Mouse (Mus musculus): ENCODE results near the gene Mbd6. TPM values are rescaled to one million over a fixed set of nuclear protein-coding genes. Genes with fewer than 3 reads are reported as not detected.

The Mbd6 gene
- polyA plus RNA-seq, 2 experiments from 2014 or later, result 4.0 to 14.7 TPM

DNA sequence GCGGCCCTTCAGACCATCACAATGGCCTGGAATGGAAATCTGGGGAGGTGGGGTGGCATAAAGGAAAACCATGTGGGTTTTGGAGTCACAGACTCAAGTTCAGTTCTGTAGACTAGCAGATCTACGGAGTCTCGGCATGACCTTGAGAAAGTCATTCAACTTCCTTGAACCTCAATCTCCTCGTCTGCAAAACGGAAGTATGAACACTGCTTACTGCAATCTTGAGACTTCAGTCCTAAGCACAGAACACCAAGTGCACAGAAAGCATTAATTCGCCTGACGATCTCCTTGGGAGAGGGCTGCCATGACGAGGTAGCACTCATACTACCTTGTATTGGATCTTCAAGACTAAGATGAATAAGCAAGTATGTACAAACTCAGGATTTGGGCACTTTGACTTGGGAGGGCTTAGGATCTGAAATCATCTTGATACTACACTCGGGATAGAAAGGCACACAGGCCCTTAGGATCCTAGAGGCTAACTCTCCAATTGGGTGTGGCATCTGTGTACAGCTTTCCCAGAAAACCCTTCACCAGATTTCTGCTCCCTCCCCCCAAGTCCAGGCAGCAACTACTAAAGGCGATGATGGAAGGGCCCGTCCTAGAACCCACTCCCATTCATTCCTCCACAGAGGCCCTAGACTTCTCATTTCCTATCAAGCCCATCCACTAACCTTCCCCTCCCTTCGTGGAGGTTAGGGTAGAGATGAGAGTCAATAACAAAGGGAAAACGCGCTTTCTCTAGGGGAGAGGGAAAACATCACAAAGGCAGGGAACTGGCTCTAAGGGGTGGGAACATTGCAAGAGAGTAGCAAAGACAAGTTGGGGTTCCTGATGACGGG is 26.9 kb downstream of the Mbd6 start:
- ATAC-seq, result no peak

DNA sequence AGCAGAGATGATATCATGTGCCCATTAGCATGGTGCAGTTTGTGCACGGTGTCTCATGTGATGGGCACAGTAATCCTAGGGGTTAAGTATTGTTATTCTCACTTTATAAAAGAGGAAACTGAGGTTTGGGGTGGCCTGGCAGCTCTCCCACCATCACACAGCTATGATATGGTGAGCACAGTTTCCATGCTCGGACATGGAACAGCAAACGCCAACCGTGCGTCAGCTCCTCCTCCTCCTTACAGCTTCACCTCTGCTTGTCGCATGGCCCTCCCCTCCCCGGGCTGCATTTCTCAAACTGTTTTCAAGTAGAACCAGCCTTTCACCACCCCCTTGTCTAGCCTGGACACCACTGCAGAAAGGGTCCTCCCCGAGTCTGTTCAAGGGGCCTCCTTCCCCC is 30.3 kb downstream of the Mbd6 start:
- ATAC-seq, result no peak

DNA sequence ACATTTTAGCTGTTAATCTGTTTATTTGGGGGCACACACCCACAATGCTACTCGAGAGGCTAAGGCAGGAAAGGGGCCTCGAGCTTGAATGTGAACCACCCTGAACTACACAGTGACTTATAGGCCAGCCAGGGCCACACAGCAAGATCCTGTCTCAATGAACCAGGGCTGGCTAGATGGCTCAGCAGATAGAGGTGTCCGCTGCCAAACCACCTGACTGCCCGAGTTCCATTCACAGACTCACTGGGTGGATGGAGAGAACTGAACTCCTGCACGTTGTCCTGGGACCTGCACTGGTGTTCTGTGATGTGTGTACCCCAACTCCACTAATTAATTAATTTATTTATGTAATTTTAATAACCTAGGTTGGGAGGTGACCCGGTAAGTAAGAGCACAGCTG is 31.0 kb downstream of the Mbd6 start:
- no peak for ATAC-seq

DNA sequence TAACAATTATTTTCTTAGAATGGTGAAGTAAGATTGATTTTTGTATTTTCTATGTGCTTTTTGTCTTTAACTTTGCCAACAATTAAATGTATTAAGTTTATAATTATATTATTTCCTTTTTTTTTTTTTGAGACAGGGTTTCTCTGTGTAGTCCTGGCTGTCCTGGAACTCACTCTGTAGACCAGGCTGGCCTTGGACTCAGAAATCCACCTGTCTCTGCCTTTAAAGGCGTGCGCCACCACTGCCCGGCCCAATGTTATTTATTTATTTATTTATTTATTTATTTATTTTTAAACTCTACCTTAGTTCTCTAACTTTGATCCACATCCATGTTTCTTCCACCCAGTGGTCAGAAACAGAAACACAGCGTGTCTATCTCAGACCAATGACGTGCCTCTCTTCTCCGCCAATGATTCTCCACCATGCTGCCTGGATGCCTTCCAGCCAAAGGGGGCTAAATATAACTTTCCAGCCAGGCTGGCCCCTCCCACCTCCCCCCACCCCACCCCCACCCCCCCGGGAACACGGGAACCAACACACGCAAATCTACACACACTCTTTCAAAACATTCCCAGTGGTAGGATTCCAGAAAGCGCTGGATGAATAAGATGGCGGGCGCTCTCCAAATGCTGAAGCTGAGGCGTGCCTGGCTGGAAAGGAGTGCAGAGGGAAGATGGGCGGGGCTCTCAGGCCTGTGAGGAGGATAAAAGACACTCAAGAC is 33.0 kb downstream of the Mbd6 start:
- ATAC-seq, result no peak

DNA sequence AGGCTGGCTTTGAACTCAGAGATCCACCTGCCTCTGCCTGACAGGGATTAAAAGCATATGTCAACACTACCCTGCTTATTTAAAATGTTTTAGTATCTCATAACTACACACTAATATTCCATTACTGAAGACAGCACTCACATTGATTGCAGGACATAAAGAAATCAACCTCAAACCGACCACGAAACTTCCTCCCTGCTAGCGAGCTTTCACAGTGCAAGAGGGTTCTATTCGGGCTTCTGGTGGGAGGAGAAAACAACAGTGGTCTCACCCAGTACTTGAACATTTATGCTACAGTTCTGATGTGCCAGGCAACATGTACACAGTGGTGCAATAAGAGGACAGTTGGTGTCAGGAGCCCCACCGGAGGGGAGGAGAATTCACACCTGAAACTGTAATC is 38.0 kb downstream of the Mbd6 start:
- ATAC-seq, result no peak

DNA sequence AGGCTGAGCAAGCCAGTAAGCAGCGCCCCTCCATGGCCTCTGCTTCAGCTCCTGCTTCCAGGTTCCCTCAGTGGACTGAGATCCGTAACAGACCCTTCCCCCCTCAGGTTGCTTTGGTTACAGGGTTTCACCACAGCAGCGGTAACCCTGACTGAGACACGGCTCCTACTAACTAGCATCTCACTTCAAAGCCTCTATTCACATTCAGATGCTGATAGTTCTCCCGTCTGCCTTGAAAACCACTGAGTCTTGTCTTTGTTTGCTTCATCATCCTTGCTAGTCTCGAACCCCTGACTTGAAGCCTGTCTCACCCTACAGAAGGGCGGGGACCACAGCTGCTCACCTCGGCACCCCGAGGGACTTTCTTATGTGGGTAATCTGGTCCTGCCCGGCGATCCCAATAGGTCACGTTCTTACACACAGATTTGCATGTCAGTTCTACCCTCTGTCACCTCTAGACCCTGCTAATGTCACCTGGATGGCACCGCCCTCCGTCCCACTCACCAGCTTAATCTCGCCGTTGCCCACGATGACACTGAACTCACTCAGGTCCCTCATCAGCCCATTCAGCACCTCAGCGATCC is 50.5 kb downstream of the Mbd6 start:
- ATAC-seq, result no peak

DNA sequence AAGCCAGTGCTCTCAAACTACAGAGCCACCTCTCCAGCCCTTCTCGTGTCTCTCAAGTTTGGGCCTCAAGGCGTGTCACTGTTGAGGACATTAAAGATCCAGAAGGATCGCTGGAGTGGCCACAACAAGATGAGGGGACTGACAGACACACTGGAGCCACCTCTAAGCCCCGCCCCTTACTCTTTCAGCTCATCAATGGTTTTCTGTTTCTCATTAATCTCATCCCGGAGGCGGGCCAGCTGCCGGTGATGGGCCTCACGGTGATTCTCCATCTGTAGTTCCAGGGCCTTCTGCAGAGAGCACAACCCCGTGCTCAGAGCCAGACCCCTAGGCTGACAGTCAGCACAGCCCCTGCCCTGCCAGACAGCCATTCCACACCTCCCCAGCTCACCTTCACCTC is 52.3 kb downstream of the Mbd6 start:
- ATAC-seq, result no peak

DNA sequence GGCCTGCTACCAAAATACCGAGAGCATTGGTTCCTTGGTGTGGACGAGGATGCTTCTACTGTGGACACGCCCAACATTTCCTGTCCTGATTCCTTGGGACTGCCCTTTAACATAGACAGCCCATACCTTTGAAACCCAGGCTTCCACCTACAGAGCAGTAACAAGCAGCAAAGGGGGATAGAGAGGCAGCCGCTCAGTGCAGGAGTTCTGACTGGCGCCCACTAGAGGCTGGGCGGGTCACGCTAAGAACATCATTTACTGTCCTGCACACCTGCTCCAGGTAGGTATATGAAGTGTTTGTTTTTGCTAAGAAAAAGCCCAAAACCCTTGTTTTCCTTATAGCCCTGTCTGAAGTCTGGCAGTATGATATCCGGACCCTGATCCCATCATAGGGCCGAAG is 55.7 kb downstream of the Mbd6 start:
- ATAC-seq, result no peak

Other genes with a start within 250 kb of the Mbd6 start
- 10 to 100 TPM; 29.9 to 30.2 TPM for gene Mettl1, start 247.6 kb downstream of the Mbd6 start, polyA plus RNA-seq (2017; shearing (Covaris generic))
- gene Eef1akmt3, start 247.5 kb downstream of the Mbd6 start, polyA plus RNA-seq (2017; shearing (Covaris generic)), result under 1 TPM in 1 of 2 experiments, not detected in 1; 0.38 TPM
- gene Cyp27b1, start 240.8 kb downstream of the Mbd6 start, polyA plus RNA-seq (2017; shearing (Covaris generic)), result under 1 TPM in 1 of 2 experiments, not detected in 1; 0.27 TPM
- under 1 TPM; 0.19 to 0.73 TPM for gene March9, start 228.8 kb downstream of the Mbd6 start, polyA plus RNA-seq (2017; shearing (Covaris generic))
- 100 to 1,000 TPM; 294 to 347 TPM for gene Cdk4, start 225.5 kb downstream of the Mbd6 start, polyA plus RNA-seq (2017; shearing (Covaris generic))
- 100 to 1,000 TPM in 1 of 2 experiments, 10 to 100 TPM in 1; 87.4 to 109 TPM for gene Tspan31, start 218.8 kb downstream of the Mbd6 start, polyA plus RNA-seq (2017; shearing (Covaris generic))
- gene Agap2, start 213.7 kb downstream of the Mbd6 start, polyA plus RNA-seq (2017; shearing (Covaris generic)), result 10 to 100 TPM; 29.8 to 34.6 TPM
- 100 to 1,000 TPM in 1 of 2 experiments, 10 to 100 TPM in 1; 78.1 to 142 TPM for gene Os9, start 167.9 kb downstream of the Mbd6 start, polyA plus RNA-seq (2017; shearing (Covaris generic))
- 100 to 1,000 TPM; 166 to 206 TPM for gene B4galnt1, start 123.8 kb downstream of the Mbd6 start, polyA plus RNA-seq (2017; shearing (Covaris generic))
- 1 to 10 TPM; 2.6 to 2.8 TPM for gene Slc26a10, start 108.4 kb downstream of the Mbd6 start, polyA plus RNA-seq (2017; shearing (Covaris generic))
- gene Arhgef25, start 98.9 kb downstream of the Mbd6 start, polyA plus RNA-seq (2017; shearing (Covaris generic)), result under 1 TPM in 1 of 2 experiments, not detected in 1; 0.38 TPM
- gene Dtx3, start 93.3 kb downstream of the Mbd6 start, polyA plus RNA-seq (2017; shearing (Covaris generic)), result 10 to 100 TPM; 39.4 to 42.2 TPM
- gene Pip4k2c, start 77.4 kb downstream of the Mbd6 start, polyA plus RNA-seq (2017; shearing (Covaris generic)), result 10 to 100 TPM; 24.2 to 39.3 TPM
- gene Kif5a, start 25.7 kb downstream of the Mbd6 start, polyA plus RNA-seq (2017; shearing (Covaris generic)), result not detected
- gene Dctn2, start 22.6 kb downstream of the Mbd6 start, polyA plus RNA-seq (2017; shearing (Covaris generic)), result 10 to 100 TPM; 43.8 to 48.0 TPM
- gene Mars, start 22.8 kb upstream of the Mbd6 start, polyA plus RNA-seq (2017; shearing (Covaris generic)), result 10 to 100 TPM; 20.4 to 33.2 TPM
- gene Arhgap9, start 32.9 kb upstream of the Mbd6 start, polyA plus RNA-seq (2017; shearing (Covaris generic)), result 100 to 1,000 TPM in 1 of 2 experiments, 10 to 100 TPM in 1; 92.4 to 118 TPM
- gene Gli1, start 53.0 kb upstream of the Mbd6 start, polyA plus RNA-seq (2017; shearing (Covaris generic)), result under 1 TPM; 0.19 to 0.75 TPM
- not detected for gene Inhbe, start 65.4 kb upstream of the Mbd6 start, polyA plus RNA-seq (2017; shearing (Covaris generic))
- gene Inhbc, start 81.4 kb upstream of the Mbd6 start, polyA plus RNA-seq (2017; shearing (Covaris generic)), result not detected
- 10 to 100 TPM; 12.8 to 17.3 TPM for gene R3hdm2, start 91.3 kb upstream of the Mbd6 start, polyA plus RNA-seq (2017; shearing (Covaris generic))
- gene Stac3, start 212.7 kb upstream of the Mbd6 start, polyA plus RNA-seq (2017; shearing (Covaris generic)), result 1 to 10 TPM; 1.0 to 1.2 TPM
- gene Ndufa4l2, start 225.9 kb upstream of the Mbd6 start, polyA plus RNA-seq (2017; shearing (Covaris generic)), result not detected
- gene Shmt2, start 233.4 kb upstream of the Mbd6 start, polyA plus RNA-seq (2017; shearing (Covaris generic)), result 10 to 100 TPM; 55.4 to 78.3 TPM
- not detected for gene Nxph4, start 245.5 kb upstream of the Mbd6 start, polyA plus RNA-seq (2017; shearing (Covaris generic))

All from CD4-positive, CD25-positive, alpha-beta regulatory T cell, adult 4 months (primary cell).